Mouse (Mus musculus): ENCODE results near the gene Esyt3. TPM values are rescaled to one million over a fixed set of nuclear protein-coding genes. Genes with fewer than 3 reads are reported as not detected.

Gene Esyt3
- polyA plus RNA-seq, 1 experiment from 2014 or later = 0.64 TPM

- Histone ChIP-seq H3K27ac (replicated peaks) (no peak overlapping the region), H3K4me1 (peaks cover 8% of the 10 kb centered on the region; the same call in 1 of the 2 replicates), H3K9ac (replicated peaks) (no peak overlapping the region), H3K4me3 (replicated peaks) (no peak overlapping the region), H3K27me3 (replicated peaks) (no peaks in the 10 kb centered on the region), H3K9me3 (replicated peaks) (no peaks in the 10 kb centered on the region), H3K4me2 (no peak overlapping the region), H3K36me3 (no peaks in the 10 kb centered on the region)
- WGBS = 59% methylated on average over 8 of the region's 8 CpGs
- ATAC-seq (ENCODE audit: low FRiP score) = 0 out of 2 replicates have a peak, but pooled peaks have one; percentile 35
These were observed 38.9 kb downstream of the Esyt3 start for GRCm38 (mm10) chr9:99319343-99319951.

GRCm38 (mm10) chr9:99306226-99306625 lies 52.1 kb downstream of the Esyt3 start:
- no peaks in the 10 kb centered on the region for H3K4me1 ChIP-seq
- no peaks in the 10 kb centered on the region for H3K9me3 ChIP-seq (replicated peaks)
- WGBS = 86% methylated on average over 6 of the region's 6 CpGs
- no peak overlapping the region for H3K4me2 ChIP-seq
- no peak for ATAC-seq (ENCODE audit: low FRiP score)
- H3K36me3 ChIP-seq = peaks cover 48% of the 10 kb centered on the region
- no peak overlapping the region for H3K27ac ChIP-seq (replicated peaks)
- no peak overlapping the region for H3K9ac ChIP-seq (replicated peaks)
- H3K27me3 ChIP-seq (replicated peaks) = no peaks in the 10 kb centered on the region
- H3K4me3 ChIP-seq (replicated peaks) = no peak overlapping the region

GRCm38 (mm10) chr9:99304296-99304695 lies 54.1 kb downstream of the Esyt3 start:
- H3K9me3 ChIP-seq (replicated peaks) = no peaks in the 10 kb centered on the region
- H3K36me3 ChIP-seq = peaks cover 48% of the 10 kb centered on the region
- H3K27me3 ChIP-seq (replicated peaks) = no peaks in the 10 kb centered on the region
- ATAC-seq (ENCODE audit: low FRiP score) = no peak
- no peak overlapping the region for H3K27ac ChIP-seq (replicated peaks)
- 93% methylated on average over 5 of the region's 5 CpGs for WGBS
- H3K4me2 ChIP-seq = no peak overlapping the region
- no peaks in the 10 kb centered on the region for H3K4me1 ChIP-seq
- no peak overlapping the region for H3K4me3 ChIP-seq (replicated peaks)
- H3K9ac ChIP-seq (replicated peaks) = no peak overlapping the region

Other genes starting within 250 kb of the Esyt3 start
- 3.1 TPM in 2 replicates for gene Pik3cb, start 217.9 kb downstream of the Esyt3 start, polyA plus RNA-seq (2015; fragmentation: Nextera tagmentation; extraction: Ambion mirVana)
- gene Faiml, start 121.3 kb downstream of the Esyt3 start, polyA plus RNA-seq (2015; fragmentation: Nextera tagmentation; extraction: Ambion mirVana) = not detected in 2 replicates
- gene Cep70, start 115.2 kb downstream of the Esyt3 start, polyA plus RNA-seq (2015; fragmentation: Nextera tagmentation; extraction: Ambion mirVana) = 45.9 and 52.5 TPM in 2 replicates
- 42.0 and 50.9 TPM in 2 replicates for gene Mras, start 78.8 kb upstream of the Esyt3 start, polyA plus RNA-seq (2015; fragmentation: Nextera tagmentation; extraction: Ambion mirVana)
- gene Nme9, start 92.9 kb upstream of the Esyt3 start, polyA plus RNA-seq (2015; fragmentation: Nextera tagmentation; extraction: Ambion mirVana) = 0.13 and 0.29 TPM in 2 replicates
- 67.1 and 73.8 TPM in 2 replicates for gene Armc8, start 210.3 kb upstream of the Esyt3 start, polyA plus RNA-seq (2015; fragmentation: Nextera tagmentation; extraction: Ambion mirVana)
- 23.2 and 28.7 TPM in 2 replicates for gene Dbr1, start 217.2 kb upstream of the Esyt3 start, polyA plus RNA-seq (2015; fragmentation: Nextera tagmentation; extraction: Ambion mirVana)